Mouse (Mus musculus) midbrain, embryonic 11.5 days (tissue): ENCODE measurements at regions not wholly inside any gene's neighbourhood (a gene's known extent, or its start where the extent isn't known, plus 50 kb on each side); places are given as distances from the start of the nearest gene placed in this dataset.
A peak's percentile ranks its signal among the peaks of the same experiment; 100 is the strongest.
"Not testable (repeated sequence)": the region's sequence is repeated elsewhere in the genome, so short reads cannot be mapped to it uniquely, and the experiment has no call there.

Experiments
- ATAC-seq: fragments of 200-750 bp; cut with Nextera tagmentation; 2 replicates; pipeline ENCODE4 v1.8.0; 2017; ENCODE audit warnings: moderate TSS enrichment, moderate library complexity; ENCODE audit not compliant: low FRiP score
- DNase-seq: peaks from one replicate; pipeline ENCODE4 v3.0.0; 2015; ENCODE audit warnings: low spot score; ENCODE audit errors: missing footprints
- H3K27ac ChIP-seq: fragments of 300-500 bp; sonication (generic); 2 replicates; pipeline ENCODE4 v1.5.1; 2014; ENCODE audit warnings: low read depth, low read length
- H3K27me3 ChIP-seq: fragments of 300-500 bp; sonication (generic); 2 replicates; pipeline ENCODE4 v1.6.1; 2014; ENCODE audit warnings: mild to moderate bottlenecking, low read length, moderate library complexity, mixed read lengths; ENCODE audit not compliant: control insufficient read depth, insufficient read depth
- H3K36me3 ChIP-seq: fragments of 300-500 bp; sonication (generic); 2 replicates; pipeline ENCODE4 v1.6.1; 2014; ENCODE audit warnings: mild to moderate bottlenecking, low read length, moderate library complexity, mixed read lengths; ENCODE audit not compliant: control insufficient read depth, insufficient read depth
- H3K4me1 ChIP-seq: fragments of 300-500 bp; sonication (generic); 2 replicates; pipeline ENCODE4 v1.6.1; 2014; ENCODE audit warnings: low read length; ENCODE audit not compliant: control insufficient read depth, insufficient read depth
- H3K4me2 ChIP-seq: fragments of 300-500 bp; sonication (generic); 2 replicates; pipeline ENCODE4 v1.6.1; 2014; ENCODE audit warnings: mild to moderate bottlenecking, moderate library complexity
- H3K4me3 ChIP-seq: fragments of 300-500 bp; sonication (generic); 2 replicates; pipeline ENCODE4 v1.5.1; 2014; ENCODE audit warnings: low read depth, low read length
- H3K9ac ChIP-seq: fragments of 300-500 bp; sonication (generic); 2 replicates; pipeline ENCODE4 v1.6.1; 2014; ENCODE audit warnings: low read length
- H3K9me3 ChIP-seq: fragments of 300-500 bp; sonication (generic); 2 replicates; pipeline ENCODE4 v1.6.1; 2016; ENCODE audit warnings: low read length; ENCODE audit not compliant: control insufficient read depth
- WGBS: fragments of 180-500 bp; shearing (Covaris S2); extraction: QIAGEN DNeasy Blood & Tissue Kit; methylation state at CpG from one replicate; pipeline ENCODE4 v1.1.7; 2014; 5-methylcytosine and 5-hydroxymethylcytosine counted together

DNA sequence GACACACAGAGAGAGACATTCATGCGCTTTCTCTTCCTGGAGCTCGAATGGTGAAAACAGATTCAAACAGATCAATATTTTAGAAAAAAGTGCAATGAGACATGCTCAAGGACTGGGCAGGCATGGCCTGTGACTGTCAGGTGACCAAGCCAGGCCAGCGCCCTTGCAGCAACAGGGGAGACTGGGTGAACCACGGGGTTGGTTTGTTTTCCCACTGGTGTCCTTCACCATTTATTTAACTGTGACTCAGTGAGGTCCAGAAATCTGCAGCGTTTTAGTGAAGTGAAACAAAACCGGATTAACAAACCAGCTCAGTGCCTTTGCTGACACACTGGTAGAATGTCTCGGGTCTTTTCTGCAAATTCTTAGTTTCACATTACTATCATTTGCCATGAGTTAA is 148.9 kb upstream of the Ipo5 start:
- no peaks in the 10 kb centered on the region for H3K36me3 ChIP-seq
- H3K27me3 ChIP-seq: no peaks in the 10 kb centered on the region
- H3K9me3 ChIP-seq: no peaks in the 10 kb centered on the region
- no peaks in the 10 kb centered on the region for H3K4me1 ChIP-seq
- DNase-seq: no peak
- H3K27ac ChIP-seq: no peak overlapping the region
- no peak for ATAC-seq
- 84% methylated on average over 7 of the region's 7 CpGs for WGBS
- no peak overlapping the region for H3K9ac ChIP-seq
- H3K4me2 ChIP-seq: no peak overlapping the region
- H3K4me3 ChIP-seq: no peak overlapping the region

GRCm38 (mm10) chr14:120762733-120763132 is 148.3 kb upstream of the Ipo5 start:
- no peak overlapping the region for H3K4me2 ChIP-seq
- H3K36me3 ChIP-seq: no peaks in the 10 kb centered on the region
- no peak overlapping the region for H3K9ac ChIP-seq
- H3K27me3 ChIP-seq: no peaks in the 10 kb centered on the region
- no peak overlapping the region for H3K27ac ChIP-seq
- H3K4me3 ChIP-seq: no peak overlapping the region
- WGBS: 72% methylated on average over 11 of the region's 11 CpGs
- H3K4me1 ChIP-seq: no peaks in the 10 kb centered on the region
- DNase-seq: peak; percentile 44
- H3K9me3 ChIP-seq: no peaks in the 10 kb centered on the region
- ATAC-seq: no peak

DNA sequence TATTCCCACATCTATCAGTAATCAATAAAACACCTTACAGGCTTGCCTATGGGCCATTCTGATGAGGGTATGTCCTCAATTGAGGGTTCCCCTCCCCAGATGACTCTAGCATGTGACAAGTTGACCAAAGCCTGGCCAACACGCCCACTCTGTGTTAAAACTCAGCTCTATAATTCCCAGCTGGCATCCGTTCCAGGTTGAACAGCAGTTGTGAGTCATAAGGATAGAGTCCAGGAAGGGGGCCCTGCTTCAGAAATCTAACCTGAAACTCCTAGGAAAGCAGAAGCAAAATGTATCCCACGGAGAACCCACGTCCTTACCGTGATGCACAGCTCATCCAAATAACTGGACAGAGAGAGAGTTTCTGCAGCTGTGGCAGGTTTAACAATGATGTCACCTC is 147.2 kb upstream of the Ipo5 start:
- DNase-seq (peak; percentile 51), ATAC-seq (no peak)
- Histone ChIP-seq H3K9ac (no peak overlapping the region), H3K36me3 (no peaks in the 10 kb centered on the region), H3K9me3 (no peaks in the 10 kb centered on the region), H3K27me3 (no peaks in the 10 kb centered on the region), H3K4me1 (no peaks in the 10 kb centered on the region), H3K4me3 (no peak overlapping the region), H3K27ac (no peak overlapping the region), H3K4me2 (no peak overlapping the region)
- WGBS: 93% methylated on average over 5 of the region's 5 CpGs

DNA sequence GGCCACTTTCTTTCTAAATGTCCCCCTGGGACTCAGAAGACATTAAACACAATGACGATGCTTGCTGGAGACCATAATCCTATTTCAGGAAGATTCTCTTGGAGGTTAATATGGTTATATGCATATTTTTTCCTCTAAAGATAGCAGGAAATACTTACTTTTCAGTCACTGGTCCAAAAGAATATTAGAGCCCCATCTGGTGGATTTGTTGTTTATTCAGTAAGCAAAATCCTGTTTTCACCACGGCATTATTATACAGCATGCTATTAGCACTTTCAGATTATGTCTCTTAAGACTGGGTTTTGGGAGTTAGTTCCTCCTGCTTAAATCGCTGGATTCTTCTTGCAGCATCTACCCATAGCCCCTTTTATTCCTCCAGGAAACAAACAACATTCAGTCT is 146.6 kb upstream of the Ipo5 start:
- DNase-seq (peak; percentile 69), ATAC-seq (no peak)
- 83% methylated on average over 3 of the region's 3 CpGs for WGBS

DNA sequence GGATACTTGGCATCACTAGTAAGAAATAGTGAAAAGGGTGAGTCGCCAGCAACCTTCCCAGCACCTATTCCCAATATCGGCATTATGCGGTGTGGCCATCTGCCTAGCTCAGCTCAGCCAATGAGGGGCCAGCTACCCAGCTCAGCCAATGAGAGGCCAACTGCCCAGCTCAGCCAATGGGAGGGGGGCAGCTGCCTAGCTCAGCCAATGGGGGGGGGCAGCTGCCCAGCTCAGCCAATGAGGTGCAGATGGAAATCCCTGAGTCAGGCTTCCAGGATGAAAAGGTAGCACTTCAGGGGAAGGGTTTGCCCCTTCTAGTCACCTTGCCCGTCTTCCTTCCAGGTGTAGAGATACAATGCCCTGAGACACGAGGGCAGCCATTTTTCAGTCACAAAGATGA is 144.6 kb upstream of the Ipo5 start:
- Histone ChIP-seq H3K4me1 (no peaks in the 10 kb centered on the region), H3K4me2 (no peak overlapping the region), H3K9me3 (no peaks in the 10 kb centered on the region), H3K27ac (no peak overlapping the region), H3K27me3 (no peaks in the 10 kb centered on the region), H3K9ac (no peak overlapping the region), H3K36me3 (no peaks in the 10 kb centered on the region), H3K4me3 (no peak overlapping the region)
- ATAC-seq: no peak
- DNase-seq: no peak
- 89% methylated on average over 5 of the region's 5 CpGs for WGBS

More for the DNA sequence above, 146.6 kb upstream of the Ipo5 start:
- no peak overlapping the region for H3K4me3 ChIP-seq
- H3K27ac ChIP-seq: no peak overlapping the region
- H3K9me3 ChIP-seq: no peaks in the 10 kb centered on the region
- no peak overlapping the region for H3K4me2 ChIP-seq
- no peaks in the 10 kb centered on the region for H3K27me3 ChIP-seq
- no peaks in the 10 kb centered on the region for H3K4me1 ChIP-seq
- no peaks in the 10 kb centered on the region for H3K36me3 ChIP-seq
- no peak overlapping the region for H3K9ac ChIP-seq

DNA sequence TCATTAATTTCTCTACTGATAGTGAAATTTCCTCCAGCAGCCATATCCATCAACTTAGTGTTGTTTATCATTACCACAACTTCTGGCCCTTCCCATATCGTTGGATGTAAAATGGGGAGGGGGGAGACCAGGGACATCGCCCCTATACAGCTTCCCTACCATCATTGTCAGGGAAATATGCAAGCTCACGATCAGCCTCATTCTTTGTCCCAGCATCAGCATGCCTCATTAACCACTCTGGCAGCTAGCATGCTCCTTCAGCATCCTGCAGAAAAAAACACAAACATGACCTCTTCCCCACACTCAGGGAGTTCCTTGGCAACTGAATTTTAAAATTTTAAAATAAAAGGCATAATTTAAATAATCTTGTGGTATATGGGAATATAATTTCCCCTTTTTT is 140.4 kb upstream of the Ipo5 start:
- Histone ChIP-seq H3K4me3 (no peak overlapping the region), H3K27me3 (no peaks in the 10 kb centered on the region), H3K4me2 (no peak overlapping the region), H3K9ac (no peak overlapping the region), H3K36me3 (no peaks in the 10 kb centered on the region), H3K9me3 (no peaks in the 10 kb centered on the region), H3K4me1 (no peaks in the 10 kb centered on the region), H3K27ac (no peak overlapping the region)
- ATAC-seq (no peak), DNase-seq (peak; percentile 54)
- WGBS: 67% methylated on average over 3 of the region's 3 CpGs

DNA sequence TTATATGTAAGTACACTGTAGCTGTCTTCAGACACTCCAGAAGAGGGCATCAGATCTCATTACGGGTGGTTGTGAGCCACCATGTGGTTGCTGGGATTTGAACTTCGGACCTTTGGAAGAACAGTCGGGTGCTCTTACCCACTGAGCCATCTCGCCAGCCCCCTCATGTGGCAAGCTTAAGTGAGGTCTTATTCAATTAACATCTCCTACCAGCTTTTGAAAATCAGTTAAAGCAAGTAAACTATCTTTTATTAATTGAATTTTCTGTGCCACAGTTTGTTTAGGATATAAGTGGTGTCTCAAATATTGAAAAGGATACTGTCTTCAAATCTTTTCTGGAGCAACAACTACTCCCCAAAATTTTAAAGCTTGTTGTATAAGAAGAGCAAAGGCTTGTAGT is 138.0 kb upstream of the Ipo5 start:
- H3K4me1 ChIP-seq, H3K4me3 ChIP-seq, H3K27ac ChIP-seq, H3K9ac ChIP-seq, ATAC-seq, H3K36me3 ChIP-seq, DNase-seq, H3K9me3 ChIP-seq, H3K27me3 ChIP-seq, H3K4me2 ChIP-seq: not testable (repeated sequence)
- whole genome bisulfite sequencing: 70% methylated on average over 3 of the region's 4 CpGs

DNA sequence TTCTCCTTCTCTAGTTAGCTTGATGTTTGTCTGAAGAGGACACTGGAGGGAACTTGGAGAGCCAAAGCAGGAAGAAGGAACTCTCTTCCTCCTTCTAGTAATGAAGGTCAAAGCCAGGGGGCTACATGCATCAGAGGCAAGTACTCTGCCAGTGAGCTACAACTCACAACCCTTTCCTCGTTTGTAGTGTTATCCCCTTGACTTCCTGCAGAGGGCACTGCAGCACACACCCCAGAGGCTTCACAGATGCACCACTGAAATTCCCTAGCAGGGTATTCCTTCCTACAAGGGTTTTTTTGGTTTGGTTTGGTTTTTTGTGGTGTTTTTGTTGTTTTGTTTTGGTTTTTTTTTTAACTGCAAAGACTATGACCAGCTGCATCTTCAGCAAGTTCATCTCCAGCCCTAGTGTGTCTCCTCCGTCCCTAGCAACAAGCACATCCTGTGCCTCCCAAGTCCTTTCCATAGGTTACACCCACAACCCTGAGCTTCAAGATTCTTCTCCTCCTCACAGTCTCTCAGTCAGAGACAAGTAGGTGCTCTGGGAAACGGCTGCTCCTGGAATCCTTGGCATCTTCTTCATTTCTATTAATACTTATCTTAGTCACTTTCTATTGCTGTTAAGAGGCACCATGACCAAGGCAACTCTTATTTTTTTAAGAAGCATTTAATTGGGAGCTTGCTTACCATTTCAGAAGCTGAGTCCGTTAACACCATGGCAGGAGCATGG is 119.0 kb upstream of the Ipo5 start:
- H3K4me1 ChIP-seq: no peaks in the 10 kb centered on the region
- H3K9ac ChIP-seq: no peak overlapping the region
- H3K27ac ChIP-seq: no peak overlapping the region
- no peaks in the 10 kb centered on the region for H3K27me3 ChIP-seq
- H3K36me3 ChIP-seq: no peaks in the 10 kb centered on the region
- H3K4me3 ChIP-seq: no peak overlapping the region
- H3K9me3 ChIP-seq: no peaks in the 10 kb centered on the region
- ATAC-seq (no peak), DNase-seq (no peak)
- WGBS: 82% methylated on average over 4 of the region's 4 CpGs
- no peak overlapping the region for H3K4me2 ChIP-seq

GRCm38 (mm10) chr14:120797916-120798490 is 113.0 kb upstream of the Ipo5 start:
- no peak for DNase-seq
- no peak overlapping the region for H3K27ac ChIP-seq
- 79% methylated on average over 7 of the region's 7 CpGs for WGBS

More at GRCm38 (mm10) chr14:120797916-120798490, 113.0 kb upstream of the Ipo5 start:
- Histone ChIP-seq H3K4me2 (no peak overlapping the region), H3K36me3 (no peaks in the 10 kb centered on the region), H3K9me3 (no peaks in the 10 kb centered on the region), H3K9ac (no peak overlapping the region), H3K4me3 (no peak overlapping the region), H3K4me1 (no peaks in the 10 kb centered on the region; the same call in 1 of the 2 replicates), H3K27me3 (no peaks in the 10 kb centered on the region)
- ATAC-seq: 0 out of 2 replicates have a peak, but pooled peaks have one; percentile 22
